Mouse (Mus musculus): ENCODE data around the gene Gm16181.
A peak's percentile ranks its signal among the peaks of the same experiment; 100 is the strongest.

Gm16181 gene

DNA sequence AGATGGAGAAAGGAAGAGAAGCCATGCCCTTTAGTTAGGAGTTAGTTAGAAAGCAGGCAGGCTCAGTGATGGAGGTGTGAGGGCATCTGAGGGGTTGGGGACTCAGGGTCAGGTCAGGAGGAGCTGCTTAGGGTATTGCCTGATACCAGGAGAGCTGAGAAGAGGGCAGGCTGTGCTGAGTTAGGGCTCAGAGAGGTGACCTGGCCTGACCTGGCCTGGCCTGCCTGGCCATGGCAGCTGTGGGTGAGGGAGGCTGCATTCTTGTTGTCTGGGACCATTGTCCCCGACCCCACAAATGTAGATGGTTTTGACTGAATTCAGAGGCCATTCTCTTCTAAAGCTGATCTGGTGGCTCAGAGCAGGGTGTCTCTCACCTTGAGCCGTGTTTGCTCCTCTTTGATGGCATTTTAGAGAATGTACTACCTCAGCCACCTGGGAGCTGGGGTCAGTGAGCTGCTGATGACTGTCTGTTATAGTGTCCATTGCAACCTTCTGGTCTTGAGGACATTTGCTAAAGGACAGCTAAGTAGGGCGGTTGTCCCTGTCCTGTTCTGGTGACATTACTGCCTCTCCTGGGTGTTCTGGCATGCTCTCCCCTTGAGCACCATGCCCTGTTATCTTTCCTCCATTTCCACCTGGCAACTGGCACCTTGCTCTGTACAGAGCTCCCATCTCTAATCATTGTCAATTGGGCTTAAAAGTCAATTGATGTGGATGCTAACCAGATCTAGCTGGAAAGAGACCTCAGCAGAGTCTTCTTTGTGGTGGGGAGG is 29.9 kb downstream of the Gm16181 start:
- DNase-seq (ENCODE audit: low read depth) = no peak

DNA sequence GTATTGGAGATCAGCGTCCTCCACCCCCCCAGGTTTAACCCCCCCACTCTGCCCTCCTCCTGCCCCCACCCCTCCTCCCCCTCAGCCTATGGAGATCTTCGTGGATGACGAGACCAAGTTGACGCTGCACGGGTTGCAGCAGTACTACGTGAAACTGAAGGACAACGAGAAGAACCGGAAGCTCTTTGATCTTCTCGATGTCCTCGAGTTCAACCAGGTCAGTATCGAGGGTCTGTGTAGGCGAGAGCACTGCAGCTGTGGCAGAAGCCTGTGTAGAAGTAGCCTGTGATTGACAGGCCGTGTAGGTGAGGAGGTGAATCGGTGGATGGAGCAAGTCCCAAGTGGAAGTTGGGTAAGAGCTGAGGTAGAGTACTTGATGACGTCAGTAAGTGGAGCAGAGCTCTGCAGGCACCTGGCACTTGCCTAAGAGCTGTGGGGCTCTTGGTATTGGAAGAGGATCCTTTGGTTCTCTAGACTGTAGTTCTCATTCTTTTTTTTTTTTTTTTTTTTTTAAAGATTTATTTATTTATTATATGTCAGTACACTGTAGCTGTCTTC is 30.6 kb downstream of the Gm16181 start:
- no peak for DNase-seq (ENCODE audit: low read depth)

GRCm38 (mm10) chr17:35251981-35252380 is 31.3 kb downstream of the Gm16181 start:
- no peak for DNase-seq (ENCODE audit: low read depth)

DNA sequence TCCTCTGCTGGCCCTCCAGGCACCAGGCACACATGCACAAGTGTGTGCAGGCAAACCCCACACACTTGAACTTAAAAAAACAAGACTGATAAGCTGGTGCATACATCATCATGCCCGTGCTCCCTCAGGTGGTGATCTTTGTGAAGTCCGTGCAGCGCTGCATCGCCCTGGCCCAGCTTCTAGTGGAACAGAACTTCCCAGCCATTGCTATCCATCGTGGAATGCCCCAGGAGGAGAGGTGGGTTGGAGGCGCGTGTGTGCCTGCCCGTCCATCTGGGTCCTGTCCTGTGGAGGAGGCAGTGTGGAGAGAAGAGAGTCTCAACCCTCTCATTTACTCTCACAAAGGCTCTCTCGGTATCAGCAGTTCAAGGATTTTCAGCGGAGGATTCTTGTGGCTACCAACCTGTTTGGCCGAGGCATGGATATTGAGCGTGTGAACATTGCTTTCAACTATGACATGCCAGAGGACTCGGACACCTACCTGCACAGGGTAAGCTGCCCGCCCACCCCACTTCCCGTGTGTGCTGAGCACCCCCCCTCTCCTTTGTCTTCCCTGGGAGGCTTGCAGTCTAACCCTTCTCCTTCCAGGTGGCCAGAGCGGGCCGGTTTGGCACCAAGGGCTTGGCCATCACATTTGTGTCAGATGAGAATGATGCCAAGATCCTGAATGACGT is 32.1 kb downstream of the Gm16181 start:
- DNase-seq (ENCODE audit: low read depth) = no peak

GRCm38 (mm10) chr17:35253293-35254093 is 32.9 kb downstream of the Gm16181 start:
- no peak for DNase-seq (ENCODE audit: low read depth)

- DNase-seq (ENCODE audit: low read depth) = no peak
Observed at GRCm38 (mm10) chr17:35254241-35255098, 33.8 kb downstream of the Gm16181 start.

DNA sequence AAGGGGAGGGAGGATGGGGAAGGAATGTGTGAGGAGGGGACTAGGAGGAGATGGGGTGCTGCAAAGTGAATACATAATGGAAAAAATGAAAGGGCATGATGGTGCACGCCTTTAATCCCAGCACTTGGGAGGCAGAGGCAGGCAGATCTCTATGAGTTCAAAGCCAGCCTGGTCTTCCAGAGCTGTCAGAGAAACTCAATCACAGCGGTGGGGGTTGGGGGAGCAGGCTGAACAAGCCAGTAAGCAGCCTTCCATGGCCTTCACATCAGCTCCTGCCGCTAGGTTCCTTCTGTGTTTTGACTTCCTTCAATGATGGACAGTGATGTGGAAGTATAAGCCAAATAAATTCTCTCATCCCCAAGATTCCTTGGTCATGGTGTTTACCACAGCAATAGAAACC is 34.7 kb downstream of the Gm16181 start:
- no peak for DNase-seq (ENCODE audit: low read depth)

DNA sequence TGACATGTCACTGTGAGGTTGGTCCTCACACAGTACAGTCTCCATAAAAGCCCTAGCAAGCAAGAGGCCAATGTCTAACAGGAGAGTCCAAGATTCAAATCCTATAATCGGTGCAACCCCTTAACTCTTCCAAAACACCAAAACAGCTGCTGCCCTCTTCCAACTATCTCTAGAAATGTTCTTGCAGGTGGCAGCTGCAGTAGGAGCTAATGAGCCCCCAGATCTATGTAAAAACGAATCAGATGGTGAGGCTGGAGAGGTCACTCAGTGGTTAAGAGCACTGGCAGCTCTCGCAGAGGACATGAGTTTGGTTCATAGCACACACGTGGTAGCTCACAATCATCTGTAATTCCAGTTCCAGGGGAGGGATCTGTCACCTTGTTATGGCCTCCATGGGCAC is 35.1 kb downstream of the Gm16181 start:
- DNase-seq (ENCODE audit: low read depth) = no peak

DNA sequence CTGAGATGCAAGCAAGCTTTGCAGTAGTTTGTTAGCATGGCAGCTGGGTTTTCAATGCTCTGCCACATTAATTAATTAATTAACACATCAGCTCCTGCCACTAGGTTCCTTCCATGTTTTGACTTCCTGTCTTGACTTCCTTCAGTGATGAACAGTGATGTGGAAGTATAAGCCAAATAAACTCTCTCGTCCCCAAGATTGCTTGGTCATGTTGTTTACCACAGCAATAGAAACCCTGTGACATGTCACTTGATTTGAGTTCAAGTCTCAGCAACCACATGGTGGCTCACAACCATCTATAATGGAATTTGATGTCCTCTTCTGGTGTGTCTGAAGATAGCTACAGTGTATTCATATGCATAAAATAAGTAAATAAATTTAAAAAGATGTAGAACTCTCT is 36.7 kb downstream of the Gm16181 start:
- DNase-seq (ENCODE audit: low read depth) = no peak

DNA sequence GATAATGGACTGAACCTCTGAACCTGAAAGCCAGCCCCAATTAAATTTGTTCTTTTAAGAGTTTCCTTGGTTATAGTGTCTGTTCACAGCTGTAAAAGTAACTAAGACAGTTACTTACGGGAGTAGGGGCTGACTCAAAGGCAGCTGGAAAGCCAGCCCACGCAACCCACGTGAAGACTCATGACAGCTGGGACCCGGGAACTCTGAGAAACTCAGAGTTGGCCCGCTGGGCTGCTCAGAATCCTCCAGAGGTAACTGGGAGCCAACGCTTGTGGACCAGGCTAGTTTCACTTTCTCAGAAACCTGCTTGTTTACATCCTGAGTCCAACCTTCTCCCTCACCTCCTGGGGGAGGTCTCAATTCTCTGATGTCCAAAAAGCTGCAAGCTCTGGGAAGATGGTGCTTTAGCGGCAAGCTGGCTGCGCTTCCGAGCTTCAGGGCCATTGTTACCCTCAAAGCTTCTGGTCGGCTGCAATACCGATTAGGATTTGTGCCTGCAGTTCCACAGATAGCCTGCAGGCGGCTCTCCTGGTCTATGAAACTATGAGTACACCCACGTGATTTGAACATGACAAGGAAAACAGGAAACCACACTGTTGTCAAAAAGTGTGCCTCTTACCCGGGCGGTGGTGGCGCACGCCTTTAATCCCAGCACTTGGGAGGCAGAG is 37.3 kb downstream of the Gm16181 start:
- DNase-seq (ENCODE audit: low read depth) = peak; percentile 84

GRCm38 (mm10) chr17:35258492-35259478 is 38.2 kb downstream of the Gm16181 start:
- DNase-seq (ENCODE audit: low read depth) = no peak

DNA sequence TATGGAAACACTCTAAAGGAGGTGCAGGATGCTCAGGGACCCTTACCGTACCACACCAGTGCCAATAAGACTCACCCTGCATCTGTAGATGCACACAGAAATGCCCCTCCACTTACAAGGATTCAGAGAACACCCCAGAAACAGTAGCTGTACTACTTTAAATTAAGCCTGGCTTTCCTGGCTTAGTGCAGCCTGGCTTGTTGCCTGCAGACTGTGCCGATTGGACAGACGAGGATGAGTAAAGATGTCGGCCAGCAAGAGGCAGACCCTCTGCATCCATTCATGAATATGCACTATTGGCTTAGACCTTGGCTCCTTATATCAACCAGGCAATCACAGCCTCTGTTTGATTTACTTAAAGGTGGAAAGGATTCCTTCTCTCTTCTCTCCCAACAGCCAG is 39.0 kb downstream of the Gm16181 start:
- DNase-seq (ENCODE audit: low read depth) = no peak

DNA sequence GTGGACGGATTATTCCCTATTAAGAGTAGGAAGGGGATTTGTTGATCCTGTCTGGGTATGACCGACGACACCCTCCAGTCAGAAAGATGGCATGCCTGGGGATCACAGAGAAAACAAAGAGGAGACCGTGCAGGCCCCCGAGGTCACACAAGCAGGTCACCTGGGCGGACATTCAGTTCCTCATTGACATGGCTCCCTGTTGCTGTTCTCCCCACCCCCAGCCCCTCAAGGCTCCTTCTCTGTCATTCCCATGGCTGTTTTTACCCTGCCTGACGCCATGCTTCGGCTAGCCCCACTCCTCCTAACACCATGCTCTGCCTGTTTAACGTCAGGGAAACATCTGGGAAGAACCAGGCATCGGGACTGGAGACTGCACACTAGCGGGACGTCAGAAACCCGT is 41.0 kb downstream of the Gm16181 start:
- DNase-seq (ENCODE audit: low read depth) = no peak

- peak; percentile 72 for DNase-seq (ENCODE audit: low read depth)
Observed at GRCm38 (mm10) chr17:35262664-35263522, 42.3 kb downstream of the Gm16181 start, which contains the start of gene H2-D1. Gene H2-D1, plus strand, starts transcription at chr17:35262730.

GRCm38 (mm10) chr17:35263523-35263883 is 42.9 kb downstream of the Gm16181 start:
- DNase-seq (ENCODE audit: low read depth) = no peak

DNA sequence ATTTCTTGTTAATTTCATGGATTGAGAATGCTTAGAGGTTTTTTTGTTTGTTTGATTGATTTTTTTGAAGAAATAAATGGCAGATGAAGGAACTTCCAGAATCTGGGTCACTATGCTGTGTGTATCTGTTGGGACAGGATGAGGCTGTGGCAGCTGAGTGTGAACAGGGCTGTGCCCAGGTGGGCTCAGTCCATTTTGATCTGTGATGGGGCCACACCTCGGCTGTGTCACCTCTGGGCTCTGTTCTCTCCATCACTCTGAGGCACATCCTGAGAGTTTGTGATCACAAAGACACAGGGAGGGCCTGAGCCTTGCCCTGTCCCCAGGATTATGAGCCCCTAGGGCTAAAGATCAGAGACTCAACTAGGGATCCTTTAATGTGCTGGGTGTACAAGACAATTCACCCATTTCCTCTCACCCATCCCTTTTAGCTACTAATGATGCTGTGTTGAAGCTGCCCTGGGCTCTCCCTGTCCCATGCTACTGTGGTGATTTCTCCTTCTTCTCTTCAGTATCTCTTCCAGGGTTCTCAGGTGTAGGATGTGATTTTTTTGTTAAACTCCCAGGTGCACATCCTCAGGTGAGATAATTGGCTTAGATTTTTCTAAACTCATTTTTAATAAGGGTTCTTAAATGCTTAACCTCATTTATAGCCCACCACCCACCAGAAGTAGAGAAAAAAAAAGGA is 46.9 kb downstream of the Gm16181 start:
- no peak for DNase-seq (ENCODE audit: low read depth)

GRCm38 (mm10) chr17:35269653-35270347 is 49.2 kb downstream of the Gm16181 start:
- DNase-seq (ENCODE audit: low read depth) = no peak

DNA sequence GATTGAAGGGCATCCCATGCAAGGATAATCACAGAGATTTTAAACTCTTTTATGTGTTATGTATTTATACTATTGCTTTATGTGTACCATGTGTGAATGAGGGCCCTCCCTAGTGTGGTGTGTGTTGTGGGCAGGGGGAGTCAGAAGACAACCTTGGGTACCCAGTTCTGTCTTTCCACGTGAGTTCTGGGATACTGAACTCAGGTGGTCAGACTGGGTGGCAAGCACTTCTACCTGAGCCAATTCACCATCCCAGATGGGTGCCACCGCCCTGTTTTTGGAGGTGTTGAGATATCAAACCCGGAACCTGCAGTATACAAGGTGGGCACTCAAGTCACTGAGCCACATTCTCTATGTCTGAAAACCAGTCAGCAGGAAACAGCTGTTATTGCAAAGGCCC is 51.6 kb downstream of the Gm16181 start:
- no peak for DNase-seq (ENCODE audit: low read depth)
